Mouse (Mus musculus): Measurements from ENCODE around the gene Vps37b.

DNA sequence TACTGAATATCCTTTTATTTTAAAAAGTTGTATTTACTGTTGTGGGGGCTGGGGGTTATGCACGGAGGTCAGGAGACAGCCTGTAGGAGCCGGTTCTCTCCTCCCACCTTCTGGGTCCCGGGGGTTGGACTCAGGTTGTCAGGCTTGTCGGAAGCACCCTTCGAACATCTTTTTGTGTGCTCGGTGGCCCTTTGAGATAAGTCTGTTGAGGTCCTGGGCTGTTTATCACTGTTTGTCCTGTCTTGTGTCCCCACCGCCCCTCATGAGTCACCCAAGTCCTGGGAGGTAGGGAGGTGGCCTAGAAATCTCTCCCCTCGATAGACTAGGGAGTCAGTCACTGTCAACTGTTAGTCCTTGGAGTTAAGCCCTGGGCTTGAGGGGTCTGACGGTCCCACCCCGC is 33.7 kb downstream of the Vps37b start:
- TF ChIP-seq POLR2A (IDR thresholded peaks at IDR 0.05; ENCODE audit: borderline replicate concordance, insufficient read depth, low read length) (no peak), CTCF (IDR thresholded peaks at IDR 0.05; ENCODE audit: borderline replicate concordance, insufficient read depth, low read depth, low read length) (no peak)
